Mouse (Mus musculus) CH12.LX (cell line): ENCODE data around the gene Armh1. TPM values are rescaled to one million over a fixed set of nuclear protein-coding genes. Genes with fewer than 3 reads are reported as not detected.

ENCODE experiments used
- DNase-seq: peaks from one replicate; pipeline ENCODE4 v3.0.0-alpha.2; 2013; ENCODE audit errors: extremely low read depth
- H3K27ac ChIP-seq: 2 replicates; pipeline ENCODE4 v1.5.1; 2012; ENCODE audit warnings: low read depth, mild to moderate bottlenecking, control low read depth, moderate library complexity; ENCODE audit not compliant: insufficient read depth
- H3K27me3 ChIP-seq: replicated peaks from 2 replicates; pipeline ENCODE3; 2012; ENCODE audit warnings: inconsistent platforms
- H3K36me3 ChIP-seq, 2 experiments: replicated peaks in 1 of 2; 2 replicates each; pipeline versions ENCODE3 to v1.6.1; 2012; ENCODE audit warnings: inconsistent platforms in 1 of 2, low read length in 1 of 2, mild to moderate bottlenecking in 1 of 2, mixed read lengths in 1 of 2, moderate library complexity in 1 of 2; ENCODE audit not compliant: control insufficient read depth in 1 of 2, insufficient read depth in 1 of 2
- H3K4me1 ChIP-seq, 2 experiments: 2 replicates each; pipeline ENCODE4 v1.6.1; 2012; ENCODE audit warnings: inconsistent platforms in 1 of 2, moderate library complexity in 1 of 2; ENCODE audit not compliant: insufficient read depth in 2 of 2, control insufficient read depth in 1 of 2
- H3K4me2 ChIP-seq: 2 replicates; pipeline ENCODE4 v1.6.1; 2012; ENCODE audit warnings: low read depth, mild to moderate bottlenecking, control low read depth; ENCODE audit not compliant: poor library complexity, insufficient read depth, severe bottlenecking
- H3K4me3 ChIP-seq, 3 experiments: fragments of 150-350 bp in 1 of 3; sonication (generic) in 1 of 3; replicated peaks in 1 of 3; 2 replicates each; pipeline versions ENCODE3 to v1.5.1; 2011 to 2012; ENCODE audit warnings: low read depth in 2 of 3, low read length in 2 of 3, mild to moderate bottlenecking in 2 of 3, moderate library complexity in 2 of 3, control low read depth in 1 of 3, improper control_type of control experiment in 1 of 3, inconsistent platforms in 1 of 3, mixed read lengths in 1 of 3; ENCODE audit not compliant: poor library complexity in 1 of 3
- H3K79me2 ChIP-seq: replicated peaks from 2 replicates; pipeline ENCODE4 v1.6.1; 2012; ENCODE audit warnings: mild to moderate bottlenecking, moderate library complexity; ENCODE audit not compliant: control insufficient read depth, poor library complexity, insufficient read depth, severe bottlenecking; ENCODE audit errors: extremely low read depth
- H3K9ac ChIP-seq: 2 replicates; pipeline ENCODE4 v1.6.1; 2012; ENCODE audit warnings: low read depth, mild to moderate bottlenecking, control low read depth, moderate library complexity; ENCODE audit not compliant: insufficient read depth
- H3K9me3 ChIP-seq: replicated peaks from 2 replicates; pipeline ENCODE3; 2012; ENCODE audit warnings: low read length, inconsistent platforms, mixed read lengths
- BHLHE40 ChIP-seq: IDR thresholded peaks from 2 replicates; pipeline ENCODE4 v1.6.1; 2011; ENCODE audit warnings: mild to moderate bottlenecking, low read depth, low read length, improper control_type of control experiment
- CHD2 ChIP-seq: IDR thresholded peaks from 2 replicates; pipeline ENCODE4 v1.6.1; 2011; ENCODE audit warnings: low read length, improper control_type of control experiment
- E2F4 ChIP-seq: IDR thresholded peaks from 2 replicates; pipeline ENCODE4 v1.6.1; 2011; ENCODE audit warnings: low read depth, low read length, improper control_type of control experiment; ENCODE audit not compliant: insufficient replicate concordance
- EP300 ChIP-seq: IDR thresholded peaks from 2 replicates; pipeline ENCODE4 v1.6.1; 2011; ENCODE audit warnings: low read length, improper control_type of control experiment
- JUN ChIP-seq: IDR thresholded peaks from 2 replicates; pipeline ENCODE4 v1.6.1; 2011; ENCODE audit warnings: low read depth, mild to moderate bottlenecking, low read length, improper control_type of control experiment, moderate library complexity; ENCODE audit not compliant: insufficient read depth
- NELFE ChIP-seq: IDR thresholded peaks from 2 replicates; pipeline ENCODE4 v1.6.1; 2011; ENCODE audit warnings: low read depth, low read length, improper control_type of control experiment
- POLR2A ChIP-seq: IDR thresholded peaks from 2 replicates; pipeline ENCODE4 v1.6.1; 2011; ENCODE audit warnings: low read depth, mild to moderate bottlenecking, improper control_type of control experiment, low read length
- POLR2AphosphoS2 ChIP-seq: IDR thresholded peaks from 2 replicates; pipeline ENCODE4 v1.6.1; 2011; ENCODE audit warnings: low read depth, low read length, improper control_type of control experiment
- RAD21 ChIP-seq: IDR thresholded peaks from 2 replicates; pipeline ENCODE4 v1.6.1; 2011; ENCODE audit warnings: low read depth, mild to moderate bottlenecking, low read length, improper control_type of control experiment, moderate library complexity
- RCOR1 ChIP-seq: conservative IDR thresholded peaks from 2 replicates; pipeline ENCODE4 v1.6.1; 2012; ENCODE audit warnings: low read depth, mild to moderate bottlenecking, inconsistent platforms, low read length, improper control_type of control experiment
- SMC3 ChIP-seq: IDR thresholded peaks from 2 replicates; pipeline ENCODE4 v1.6.1; 2011; ENCODE audit warnings: low read depth, low read length, improper control_type of control experiment
- TBP ChIP-seq: conservative IDR thresholded peaks from 2 replicates; pipeline ENCODE4 v1.6.1; 2011; ENCODE audit warnings: low read depth, low read length, improper control_type of control experiment
- UBTF ChIP-seq: IDR thresholded peaks from 2 replicates; pipeline ENCODE4 v1.6.1; 2012; ENCODE audit warnings: low read depth, mild to moderate bottlenecking, inconsistent platforms, low read length, improper control_type of control experiment, moderate library complexity
- USF2 ChIP-seq: conservative IDR thresholded peaks from 2 replicates; pipeline ENCODE4 v1.6.1; 2011; ENCODE audit warnings: low read depth, low read length, improper control_type of control experiment
- ZC3H11A ChIP-seq: IDR thresholded peaks from 2 replicates; pipeline ENCODE4 v1.6.1; 2012; ENCODE audit warnings: low read depth, mild to moderate bottlenecking, inconsistent platforms, low read length, improper control_type of control experiment
- ZKSCAN1 ChIP-seq: IDR thresholded peaks from 2 replicates; pipeline ENCODE4 v1.6.1; 2012; ENCODE audit warnings: low read depth, inconsistent platforms, low read length, improper control_type of control experiment, borderline replicate concordance
- ZMIZ1 ChIP-seq: IDR thresholded peaks from 2 replicates; pipeline ENCODE4 v1.6.1; 2012; ENCODE audit warnings: low read depth, mild to moderate bottlenecking, inconsistent platforms, low read length, improper control_type of control experiment
- dilution Hi-C: fragments of 300-500 bp; cut with MboI; formaldehyde crosslinking; loops from 2 replicates; pipeline ENCODE4 v1.14.3; 2020; ENCODE audit warnings: low sequenced_read_pairs; ENCODE audit not compliant: extremely low pct_unique_long_range_greater_than_20kb, extremely low pct_ligation_motif_present
- in situ Hi-C: fragments of 300-500 bp; cut with MboI; formaldehyde crosslinking; loops from 3 replicates; pipeline ENCODE4 v1.14.3; 2019; ENCODE audit warnings: low sequenced_read_pairs, low pct_ligation_motif_present, low pct_unique_long_range_greater_than_20kb, mixed read lengths
- polyA plus RNA-seq: library from polyadenylated mRNA; unstranded; fragments of >175 nt; gene quantifications from 2 replicates; pipeline ENCODE4 v1.2.1, GENCODE M21; 2012; ENCODE audit warnings: low read depth; ENCODE audit not compliant: insufficient read length
- total RNA-seq, 2 experiments: library from RNA; depleted of rRNA; stranded (reverse); fragments of 300-350 nt in 1 of 2; fragments of >200 nt in 1 of 2; gene quantifications; 2 replicates each; pipeline ENCODE4 v1.2.3; 2012 to 2014

The Armh1 gene
- total and polyA plus RNA-seq, 3 experiments: not detected

- TF ChIP-seq NELFE (no peak), TBP (no peak), ZC3H11A (no peak), SMC3 (no peak), UBTF (no peak), RCOR1 (no peak), POLR2A (no peak)
- in situ Hi-C loops: no loop called here
- Histone ChIP-seq H3K4me1 (peaks cover 2 to 39% of the 10 kb centered on the region in 2 experiments; a peak in 3 of 4 replicates), H3K36me3 (peaks cover 40 to 46% of the 10 kb centered on the region in 2 experiments), H3K79me2 (peaks cover 4% of the 10 kb centered on the region), H3K9ac (peak overlapping the region; percentile 72), H3K4me3 (peak overlapping the region; percentile 66 to 82 (median 66)), H3K27me3 (no peaks in the 10 kb centered on the region), H3K4me2 (peak overlapping the region; percentile 22), H3K27ac (no peak overlapping the region), H3K9me3 (no peaks in the 10 kb centered on the region)
- peak; percentile 31 for DNase-seq
- dilution Hi-C loops: no loop called here
These were observed 36.5 kb upstream of the Armh1 start for GRCm38 (mm10) chr4:117288277-117288926.

DNA sequence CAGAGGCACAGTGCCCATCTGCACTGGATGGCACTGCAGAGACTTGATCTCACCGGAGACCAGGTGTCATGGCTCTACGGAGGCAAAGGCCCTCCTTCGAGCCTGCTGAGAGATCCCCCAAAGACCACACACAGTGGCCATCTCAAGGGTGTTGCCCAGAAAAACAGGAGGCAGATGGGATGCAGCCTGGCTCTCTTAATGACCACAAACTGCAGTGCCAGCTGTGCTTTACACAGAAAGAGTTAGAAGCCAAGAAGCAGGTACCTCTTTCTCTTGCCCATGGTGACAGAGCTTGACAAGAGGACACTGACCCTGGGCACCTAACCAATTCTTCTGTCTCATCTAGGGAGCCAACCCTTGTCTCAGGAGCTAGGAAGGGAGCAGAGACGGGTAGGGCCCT is 32.4 kb upstream of the Armh1 start:
- in situ Hi-C loops: no loop called here

GRCm38 (mm10) chr4:117283271-117284191 is 31.6 kb upstream of the Armh1 start:
- TF ChIP-seq USF2 (no peak), TBP (no peak), ZMIZ1 (no peak), E2F4 (no peak), RCOR1 (no peak), NELFE (no peak), JUN (no peak), CHD2 (no peak), ZKSCAN1 (no peak)
- H3K36me3 ChIP-seq: peaks cover 72 to 95% of the 10 kb centered on the region in 2 experiments

More for the DNA sequence above, 32.4 kb upstream of the Armh1 start:
- H3K4me2 ChIP-seq: no peak overlapping the region
- H3K27me3 ChIP-seq: no peaks in the 10 kb centered on the region
- peaks cover 4% of the 10 kb centered on the region for H3K79me2 ChIP-seq
- H3K9me3 ChIP-seq: no peaks in the 10 kb centered on the region
- no peak overlapping the region for H3K9ac ChIP-seq
- dilution Hi-C loops: no loop called here
- H3K4me3 ChIP-seq: no peak overlapping the region
- H3K27ac ChIP-seq: no peak overlapping the region
- peaks cover 5 to 38% of the 10 kb centered on the region in 2 experiments for H3K4me1 ChIP-seq
- H3K36me3 ChIP-seq: peaks cover 64 to 87% of the 10 kb centered on the region in 2 experiments
- DNase-seq: no peak
- TF ChIP-seq BHLHE40 (no peak), POLR2AphosphoS2 (no peak), UBTF (no peak), EP300 (no peak), RAD21 (no peak)

More at GRCm38 (mm10) chr4:117283271-117284191, 31.6 kb upstream of the Armh1 start:
- Histone ChIP-seq H3K9ac (no peak overlapping the region), H3K9me3 (no peaks in the 10 kb centered on the region), H3K79me2 (peaks cover 4% of the 10 kb centered on the region), H3K27me3 (no peaks in the 10 kb centered on the region), H3K4me2 (no peak overlapping the region), H3K4me1 (peaks cover 12 to 46% of the 10 kb centered on the region in 2 experiments), H3K4me3 (no peak overlapping the region), H3K27ac (no peak overlapping the region)
- dilution Hi-C loops (no loop called here), in situ Hi-C loops (no loop called here)
- no peak for DNase-seq
